Mouse (Mus musculus): Measurements from ENCODE around the gene Amfr. TPM values are rescaled to one million over a fixed set of nuclear protein-coding genes. Genes with fewer than 3 reads are reported as not detected.

The Amfr gene
- 14.2 TPM for polyA plus RNA-seq (2017; shearing (Covaris generic))

DNA sequence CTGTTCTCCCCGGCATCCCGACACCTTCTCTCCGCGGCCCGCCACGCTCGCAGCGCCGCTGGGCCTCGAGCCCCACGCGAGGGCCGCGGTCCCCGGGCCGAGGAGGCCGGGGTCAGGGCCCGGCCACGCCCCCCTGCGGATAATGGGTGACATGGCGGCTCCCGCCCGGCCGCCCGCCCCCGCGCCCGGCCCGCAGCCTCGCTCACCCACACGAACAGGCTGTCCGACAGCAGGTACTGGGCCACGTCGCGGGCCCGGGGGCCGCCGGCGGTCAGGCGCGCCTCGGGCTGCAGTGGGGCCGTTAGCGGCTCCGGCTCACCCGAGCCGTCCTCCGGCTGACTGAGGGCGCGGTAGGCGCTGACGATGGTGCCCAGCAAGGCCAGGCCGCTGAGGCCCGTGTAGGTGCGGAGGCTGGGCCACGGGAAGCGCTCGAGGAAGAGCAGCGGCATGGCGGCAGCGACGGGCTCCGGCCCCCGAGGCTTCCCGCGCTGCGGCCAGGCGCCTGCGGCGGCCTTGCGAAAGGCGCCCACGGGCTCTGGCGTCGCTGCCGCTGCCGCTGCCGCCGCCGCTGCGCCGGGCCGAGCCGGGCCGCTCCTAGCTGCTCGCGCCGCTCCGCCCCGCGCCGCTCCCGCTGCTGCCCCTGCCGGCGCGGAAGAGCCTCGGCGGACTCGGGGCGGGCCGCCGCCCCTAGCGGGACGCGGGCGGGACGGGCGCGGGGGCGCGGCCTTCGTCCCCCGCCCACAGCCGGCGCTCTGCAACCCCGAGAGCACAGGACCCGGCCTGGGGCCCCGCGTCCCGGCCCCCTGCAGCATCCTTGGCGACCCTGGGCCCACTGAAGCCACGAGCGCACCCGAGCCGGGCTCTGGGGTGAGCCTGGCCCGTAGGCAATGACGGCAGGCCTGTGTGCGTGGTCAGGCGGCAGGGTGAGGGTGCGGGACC, at the start of gene Amfr:
Gene Amfr, minus strand, starts transcription at position 830 of the 939 bp plus-strand sequence.

GRCm38 (mm10) chr8:94036944-94037524, 24.4 kb upstream of the Amfr start, which contains the start of the genes Nudt21 and Ogfod1:
Nudt21 (minus strand) TSS chr8:94037031.
Ogfod1 (plus strand) TSS chr8:94037198.

Other genes with a start within 250 kb of the Amfr start
- gene Gnao1, start 202.9 kb downstream of the Amfr start, polyA plus RNA-seq (2017; shearing (Covaris generic)), result 0.24 TPM
- 124 TPM for gene Nudt21, start 24.2 kb upstream of the Amfr start, polyA plus RNA-seq (2017; shearing (Covaris generic))
- gene Ogfod1, start 24.4 kb upstream of the Amfr start, polyA plus RNA-seq (2017; shearing (Covaris generic)), result 19.5 TPM
- 6.7 TPM for gene Bbs2, start 86.1 kb upstream of the Amfr start, polyA plus RNA-seq (2017; shearing (Covaris generic))
- not detected for gene Mt4, start 124.4 kb upstream of the Amfr start, polyA plus RNA-seq (2017; shearing (Covaris generic))
- 1.5 TPM for gene Mt3, start 139.8 kb upstream of the Amfr start, polyA plus RNA-seq (2017; shearing (Covaris generic))
- gene Mt2, start 159.8 kb upstream of the Amfr start, polyA plus RNA-seq (2017; shearing (Covaris generic)), result 0.57 TPM
- gene Mt1, start 166.2 kb upstream of the Amfr start, polyA plus RNA-seq (2017; shearing (Covaris generic)), result 5.1 TPM
- 42.7 TPM for gene Nup93, start 201.7 kb upstream of the Amfr start, polyA plus RNA-seq (2017; shearing (Covaris generic))